Mouse (Mus musculus) B cell, adult 67 days (primary cell): Measurements from ENCODE around the gene Olfr1032. TPM values are rescaled to one million over a fixed set of nuclear protein-coding genes. Genes with fewer than 3 reads are reported as not detected.

ENCODE experiments used
- total RNA-seq, 2 experiments: library from RNA; stranded (reverse); gene quantifications; 4 replicates each; pipeline ENCODE4 v1.2.4; 2023

The Olfr1032 gene
- not detected for total RNA-seq

GRCm38 (mm10) chr2:86005240-86005639 lies at the start of gene Olfr1032:
Gene Olfr1032, plus strand, starts transcription at chr2:86005540.

GRCm38 (mm10) chr2:85973595-85973994 lies 31.7 kb upstream of the Olfr1032 start, which contains the start of gene Olfr1029:
Gene Olfr1029, plus strand, starts transcription at chr2:85973895.

GRCm38 (mm10) chr2:85978976-85979375 lies 26.4 kb upstream of the Olfr1032 start, which contains the start of gene Olfr1030:
Gene Olfr1030, plus strand, starts transcription at chr2:85979276.

GRCm38 (mm10) chr2:85990004-85990403 lies 15.3 kb upstream of the Olfr1032 start, which contains the start of gene Olfr1031:
Gene Olfr1031, plus strand, starts transcription at chr2:85990304.

GRCm38 (mm10) chr2:86020406-86020805 lies 15.1 kb downstream of the Olfr1032 start, which contains the start of gene Olfr1033:
Gene Olfr1033, plus strand, starts transcription at chr2:86020633.

GRCm38 (mm10) chr2:86045561-86045960 lies 40.2 kb downstream of the Olfr1032 start, which contains the start of gene Olfr1034:
Gene Olfr1034, plus strand, starts transcription at chr2:86045861.

Other genes with a start within 250 kb of the Olfr1032 start
- gene Olfr1012, start 242.8 kb upstream of the Olfr1032 start, total RNA-seq = not detected
- gene Olfr1013, start 238.4 kb upstream of the Olfr1032 start, total RNA-seq = not detected
- not detected for gene Olfr1014, start 232.8 kb upstream of the Olfr1032 start, total RNA-seq
- not detected for gene Olfr1015, start 223.5 kb upstream of the Olfr1032 start, total RNA-seq
- not detected for gene Olfr1016, start 203.0 kb upstream of the Olfr1032 start, total RNA-seq
- not detected for gene Olfr1018, start 187.1 kb upstream of the Olfr1032 start, total RNA-seq
- not detected for gene Olfr1019, start 160.1 kb upstream of the Olfr1032 start, total RNA-seq
- gene Olfr1020, start 158.5 kb upstream of the Olfr1032 start, total RNA-seq = not detected
- gene Olfr1022, start 136.9 kb upstream of the Olfr1032 start, total RNA-seq = not detected
- not detected for gene Olfr1023, start 119.9 kb upstream of the Olfr1032 start, total RNA-seq
- not detected for gene Olfr1024, start 100.5 kb upstream of the Olfr1032 start, total RNA-seq
- not detected for gene Olfr1025-ps1, start 90.3 kb upstream of the Olfr1032 start, total RNA-seq
- gene Olfr1026, start 84.0 kb upstream of the Olfr1032 start, total RNA-seq = not detected
- not detected for gene Olfr1028, start 55.1 kb upstream of the Olfr1032 start, total RNA-seq
- gene Olfr1029, start 31.6 kb upstream of the Olfr1032 start, total RNA-seq = not detected
- not detected for gene Olfr1030, start 26.3 kb upstream of the Olfr1032 start, total RNA-seq
- not detected for gene Olfr1031, start 15.2 kb upstream of the Olfr1032 start, total RNA-seq
- not detected for gene Olfr1033, start 15.1 kb downstream of the Olfr1032 start, total RNA-seq
- not detected for gene Olfr1034, start 40.3 kb downstream of the Olfr1032 start, total RNA-seq
- gene Olfr1036, start 68.5 kb downstream of the Olfr1032 start, total RNA-seq = not detected
- not detected for gene Olfr1037, start 81.8 kb downstream of the Olfr1032 start, total RNA-seq
- gene Olfr1039, start 130.4 kb downstream of the Olfr1032 start, total RNA-seq = not detected
- gene Olfr1040, start 141.2 kb downstream of the Olfr1032 start, total RNA-seq = not detected
- gene Olfr1042, start 156.3 kb downstream of the Olfr1032 start, total RNA-seq = not detected
- gene Olfr1043, start 162.0 kb downstream of the Olfr1032 start, total RNA-seq = not detected
- gene Olfr1044, start 172.3 kb downstream of the Olfr1032 start, total RNA-seq = not detected
- not detected for gene Olfr52, start 180.1 kb downstream of the Olfr1032 start, total RNA-seq
- not detected for gene Olfr1045, start 197.5 kb downstream of the Olfr1032 start, total RNA-seq
- not detected for gene Olfr1046, start 213.8 kb downstream of the Olfr1032 start, total RNA-seq
- gene Olfr1047, start 225.9 kb downstream of the Olfr1032 start, total RNA-seq = not detected
- not detected for gene Olfr1048, start 234.7 kb downstream of the Olfr1032 start, total RNA-seq